Mouse (Mus musculus): ENCODE measurements around the gene Mki67.

GRCm38 (mm10) chr7:135644452-135644851 is 71.7 kb downstream of the Mki67 start:
- TF ChIP-seq POLR2A (IDR thresholded peaks at IDR 0.05; ENCODE audit: low read depth, low read length) (no peak), CTCF (conservative IDR thresholded peaks at IDR 0.05; ENCODE audit: insufficient read depth, insufficient read length, low read depth, low read length) (no peak)

Measured in kidney, adult 2 months (tissue).